Mouse (Mus musculus): ENCODE data around the gene Vmn2r107. TPM values are rescaled to one million over a fixed set of nuclear protein-coding genes. Genes with fewer than 3 reads are reported as not detected.

Vmn2r107 gene
- 0.01 TPM for polyA plus RNA-seq (2017; shearing (Covaris generic))

GRCm38 (mm10) chr17:20344942-20345341, at the start of gene Vmn2r107:
Gene Vmn2r107, plus strand, starts transcription at chr17:20345242.

DNA sequence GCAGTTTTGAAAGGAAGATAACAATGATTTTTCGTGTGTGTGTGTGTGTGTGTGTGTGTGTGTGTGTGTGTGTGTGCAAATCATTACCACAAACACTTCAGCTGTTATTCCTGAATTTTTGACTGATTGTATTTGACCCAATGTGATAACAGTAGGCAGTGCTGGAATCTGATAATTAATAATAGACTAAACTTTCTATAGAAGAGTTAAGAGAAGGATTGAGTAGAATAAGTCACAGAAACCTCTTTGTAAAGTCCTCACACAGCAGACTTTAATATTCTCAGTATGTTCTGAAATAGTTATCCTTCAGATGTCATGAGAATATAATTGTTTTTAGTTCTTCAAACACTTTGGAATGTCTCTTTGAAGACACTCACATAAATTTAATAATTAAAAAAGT, 68.8 kb downstream of the Vmn2r107 start, which contains the start of gene Vmn1r224:
Vmn1r224 (plus strand) TSS at position 301 of the 400 bp plus-strand sequence.

Other genes with a start within 250 kb of the Vmn2r107 start
- gene Fpr-rs7, start 231.0 kb upstream of the Vmn2r107 start, polyA plus RNA-seq (2017; shearing (Covaris generic)) = not detected
- not detected for gene Fpr-rs6, start 162.1 kb upstream of the Vmn2r107 start, polyA plus RNA-seq (2017; shearing (Covaris generic))
- gene Vmn2r105, start 110.2 kb upstream of the Vmn2r107 start, polyA plus RNA-seq (2017; shearing (Covaris generic)) = 0.11 TPM
- not detected for gene Vmn2r106, start 59.7 kb upstream of the Vmn2r107 start, polyA plus RNA-seq (2017; shearing (Covaris generic))
- not detected for gene Vmn1r224, start 68.9 kb downstream of the Vmn2r107 start, polyA plus RNA-seq (2017; shearing (Covaris generic))
- gene Vmn2r108, start 136.1 kb downstream of the Vmn2r107 start, polyA plus RNA-seq (2017; shearing (Covaris generic)) = not detected
- not detected for gene Vmn1r225, start 152.9 kb downstream of the Vmn2r107 start, polyA plus RNA-seq (2017; shearing (Covaris generic))
- not detected for gene Vmn2r109, start 219.5 kb downstream of the Vmn2r107 start, polyA plus RNA-seq (2017; shearing (Covaris generic))